ENCODE assay signal across 13 mouse cellular contexts in genomic region chr7:66523959-66524358, GRCm38 (mm10).
"Had no signal": no experiment of that assay in that cellular context is flagged by ENCODE, and none has a peak within 500 bp of the region (broad histone marks: within the 10 kb centered on the region; RNA-seq: fewer than 3 reads in every experiment).

No protein-coding gene starts in this region.

- H3K4me2 ChIP-seq: liver, embryonic 13.5 days; lung, embryonic 15.5 days; midbrain, embryonic 12.5 days had no signal

- H3K9ac ChIP-seq: liver, embryonic 13.5 days; liver, postnatal 0 days; lung, embryonic 15.5 days; midbrain, embryonic 12.5 days had no signal

- DNase-seq: kidney, adult 18-20 months; kidney, postnatal 14 days; layer of hippocampus, adult 9-11 months; layer of hippocampus, postnatal 36 days; liver, embryonic 13.5 days; liver, postnatal 0 days; lung, postnatal 14 days; thymus, postnatal 36 days had no signal

- ATAC-seq: inflammation-experienced regulatory T-cells, adult 6 months; liver, postnatal 0 days had no signal

- H3K9me3 ChIP-seq: liver, embryonic 13.5 days; lung, embryonic 15.5 days; megakaryocyte, embryonic 14.5 days; midbrain, embryonic 12.5 days had no signal

- H3K27ac ChIP-seq: liver, embryonic 13.5 days; lung, embryonic 15.5 days; macrophage; midbrain, embryonic 12.5 days had no signal

- H3K4me1 ChIP-seq: liver, embryonic 13.5 days; megakaryocyte, embryonic 14.5 days; midbrain, embryonic 12.5 days had no signal

- H3K27me3 ChIP-seq: liver, embryonic 13.5 days; lung, embryonic 15.5 days; midbrain, embryonic 12.5 days had no signal

- H3K36me3 ChIP-seq: liver, embryonic 13.5 days; lung, embryonic 15.5 days; midbrain, embryonic 12.5 days had no signal

- H3K4me3 ChIP-seq: liver, embryonic 13.5 days; lung, embryonic 15.5 days; megakaryocyte, embryonic 14.5 days; midbrain, embryonic 12.5 days had no signal
